Mouse (Mus musculus) C2C12 (cell line): ENCODE data around the gene Fgd3.

ENCODE experiments used
- CTCF ChIP-seq: IDR thresholded peaks from one replicate; pipeline ENCODE4 v1.5.1; 2011; ENCODE audit not compliant: control insufficient read depth, insufficient read depth, insufficient read length
- MAX ChIP-seq: IDR thresholded peaks from one replicate; pipeline ENCODE4 v1.6.1; 2011; ENCODE audit warnings: mild to moderate bottlenecking, control low read depth
- MYOG ChIP-seq: IDR thresholded peaks from one replicate; pipeline ENCODE4 v1.6.1; 2011; ENCODE audit not compliant: control insufficient read depth, insufficient read length; ENCODE audit errors: extremely low read depth
- USF1 ChIP-seq: IDR thresholded peaks from one replicate; pipeline ENCODE4 v1.6.1; 2011; ENCODE audit warnings: low read depth, mild to moderate bottlenecking, control low read depth, moderate library complexity

DNA sequence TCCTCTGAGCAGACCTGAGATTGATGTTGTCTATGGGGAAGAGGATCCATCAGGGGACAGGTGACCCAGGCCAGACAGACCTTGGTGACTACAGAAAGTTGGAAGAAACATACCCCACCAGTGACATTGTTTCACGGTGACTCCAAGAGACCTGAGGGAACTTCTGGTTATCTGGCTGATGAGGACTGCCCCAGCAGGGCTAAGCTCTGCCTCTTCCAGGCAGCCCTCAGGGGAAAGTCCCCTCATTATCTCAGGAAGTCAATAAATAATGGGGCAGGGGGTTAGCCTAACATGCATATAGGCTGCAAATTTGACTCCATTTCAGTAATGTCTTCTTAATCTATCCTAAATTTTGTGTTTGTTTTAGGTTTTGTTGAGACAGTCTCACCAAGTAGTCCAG, 10.6 kb downstream of the Fgd3 start:
- no peak for TF ChIP-seq CTCF
- no peak for TF ChIP-seq USF1
- no peak for TF ChIP-seq MAX
- TF ChIP-seq MYOG: no peak
